Mouse (Mus musculus) MEL (cell line): ENCODE results near the gene Gpx5.

Experiments used
- CTCF ChIP-seq, 3 experiments: IDR thresholded peaks in 2 of 3; conservative IDR thresholded peaks in 1 of 3; 2 replicates each; pipeline ENCODE4 v1.5.1; 2011 to 2012; ENCODE audit warnings: low read length in 3 of 3, low read depth in 2 of 3, mild to moderate bottlenecking in 2 of 3, improper control_type of control experiment in 1 of 3, inconsistent platforms in 1 of 3, mixed read lengths in 1 of 3, moderate library complexity in 1 of 3; ENCODE audit not compliant: control insufficient read depth in 1 of 3, insufficient read depth in 1 of 3, poor library complexity in 1 of 3, severe bottlenecking in 1 of 3
- POLR2A ChIP-seq, 2 experiments: IDR thresholded peaks; 2 replicates each; pipeline ENCODE4 v1.6.1; 2011 to 2012; ENCODE audit warnings: low read length in 2 of 2, mild to moderate bottlenecking in 2 of 2, control low read depth in 1 of 2, improper control_type of control experiment in 1 of 2, low read depth in 1 of 2, moderate library complexity in 1 of 2; ENCODE audit not compliant: control insufficient read depth in 1 of 2, insufficient read depth in 1 of 2, poor library complexity in 1 of 2

- no peak for TF ChIP-seq CTCF (IDR thresholded peaks at IDR 0.05 in 2 of 3, conservative IDR thresholded peaks at IDR 0.05 in 1 of 3; ENCODE audit: control insufficient read depth in 1 of 3, insufficient read depth in 1 of 3, low read depth in 2 of 3, low read length in 3 of 3, poor library complexity in 1 of 3, severe bottlenecking in 1 of 3)
- no peak for TF ChIP-seq POLR2A (IDR thresholded peaks at IDR 0.05; ENCODE audit: control insufficient read depth in 1 of 2, insufficient read depth in 1 of 2, low read depth in 1 of 2, low read length in 2 of 2, poor library complexity in 1 of 2)
These were observed 34.0 kb downstream of the Gpx5 start for GRCm38 (mm10) chr13:21258524-21258923.
